Mouse (Mus musculus): ENCODE measurements around the gene Atrx.
A peak's percentile ranks its signal among the peaks of the same experiment; 100 is the strongest.

Atrx gene

DNA sequence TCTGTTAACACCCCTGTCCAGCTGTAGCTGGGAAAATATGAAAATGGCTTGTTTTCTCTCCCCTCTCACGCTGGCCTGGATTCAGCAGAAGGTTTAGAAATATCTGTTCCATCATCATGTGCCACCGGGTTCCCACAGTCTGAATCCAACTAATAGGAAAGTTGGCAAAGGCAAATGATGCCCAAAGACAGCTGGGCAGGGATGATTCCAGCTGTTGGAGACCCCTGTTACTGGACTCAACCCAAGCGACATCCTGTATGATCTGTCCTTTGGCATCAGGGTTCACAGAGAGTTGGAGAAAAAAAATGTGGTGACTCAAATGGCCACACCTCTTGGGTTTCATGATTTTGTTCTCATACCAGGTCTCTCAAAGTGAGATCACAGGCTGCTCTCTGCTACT, 161.3 kb downstream of the Atrx start:
- no peak for DNase-seq (ENCODE audit: low spot score in 2 of 2)

DNA sequence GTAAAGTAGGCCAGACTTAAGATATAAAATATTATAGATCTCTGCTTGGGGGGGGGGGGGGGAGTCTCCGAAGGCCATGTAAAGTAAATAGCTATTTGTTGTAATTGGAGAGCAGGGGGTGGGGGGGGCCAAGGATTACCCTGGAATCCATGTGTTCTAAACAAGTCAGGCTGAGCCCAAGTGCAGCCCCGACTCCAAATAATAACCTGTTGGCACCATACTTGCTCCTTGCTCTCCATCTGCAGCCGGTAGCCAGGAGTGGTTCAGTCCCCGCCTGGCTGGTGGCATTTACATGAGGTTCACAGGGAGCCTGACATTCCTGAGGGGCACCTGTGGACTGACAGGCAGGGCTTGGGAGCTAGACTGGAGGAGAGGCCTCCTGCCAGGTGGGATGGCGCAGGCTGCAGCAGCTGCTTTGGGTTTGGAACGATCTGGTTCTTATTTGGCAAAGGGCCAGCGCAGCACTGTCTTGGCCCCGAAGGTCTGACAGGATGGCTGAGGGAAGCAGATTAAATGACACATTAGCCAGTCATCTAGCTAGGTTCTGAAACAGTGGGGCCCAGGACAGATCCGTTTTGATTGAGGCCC, 161.9 kb downstream of the Atrx start:
- DNase-seq (ENCODE audit: low spot score in 2 of 2), result no peak

- DNase-seq (ENCODE audit: low spot score in 2 of 2), result no peak
Measured at GRCm38 (mm10) chrX:105766013-105766412, 163.2 kb downstream of the Atrx start.

GRCm38 (mm10) chrX:105765005-105765706, 164.0 kb downstream of the Atrx start:
- DNase-seq (ENCODE audit: low spot score in 2 of 2), result no peak

DNA sequence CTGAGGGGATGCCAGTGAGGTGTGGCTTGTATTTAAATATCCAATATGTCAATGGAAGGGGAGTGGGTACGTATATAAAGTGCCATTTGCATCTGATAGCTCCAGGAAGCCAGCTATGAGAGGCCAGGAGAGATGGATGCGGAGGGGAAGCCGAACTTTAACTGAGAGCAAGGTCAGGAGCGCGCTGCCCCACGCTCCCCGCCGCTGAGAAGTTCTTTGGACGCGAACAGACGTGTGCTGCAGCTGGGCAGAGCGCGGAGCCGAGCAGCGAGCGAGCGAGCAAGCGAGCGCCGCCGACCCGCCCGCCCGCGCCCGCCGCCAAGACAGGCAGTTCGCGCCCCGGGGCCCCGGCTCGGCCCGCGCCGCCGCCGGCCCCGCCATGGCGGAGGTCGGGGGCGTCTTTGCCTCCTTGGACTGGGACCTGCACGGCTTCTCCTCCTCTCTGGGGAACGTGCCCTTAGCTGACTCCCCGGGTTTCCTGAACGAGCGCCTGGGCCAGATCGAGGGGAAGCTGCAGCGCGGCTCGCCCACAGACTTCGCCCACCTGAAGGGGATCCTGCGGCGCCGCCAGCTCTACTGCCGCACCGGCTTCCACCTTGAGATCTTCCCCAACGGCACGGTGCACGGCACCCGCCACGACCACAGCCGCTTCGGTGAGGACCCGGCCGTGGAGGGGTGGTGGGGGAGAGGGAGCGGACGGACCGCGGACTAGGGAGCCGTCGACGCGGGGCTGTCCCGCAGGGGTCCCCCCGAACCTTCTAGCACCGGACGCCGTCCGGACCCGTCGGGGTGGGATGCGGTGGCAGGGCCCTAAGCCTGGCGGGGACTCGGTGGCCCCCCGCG, 164.8 kb downstream of the Atrx start, which contains the start of gene Fgf16:
Gene Fgf16 (plus strand): TSS at position 118 of the 843 bp plus-strand sequence.
- DNase-seq (ENCODE audit: low spot score in 2 of 2), result peak in 1 of 2 experiments; percentile 28

- peak; percentile 27 to 28 for DNase-seq (ENCODE audit: low spot score in 2 of 2)
Measured at GRCm38 (mm10) chrX:105763612-105764011, 165.6 kb downstream of the Atrx start.

DNA sequence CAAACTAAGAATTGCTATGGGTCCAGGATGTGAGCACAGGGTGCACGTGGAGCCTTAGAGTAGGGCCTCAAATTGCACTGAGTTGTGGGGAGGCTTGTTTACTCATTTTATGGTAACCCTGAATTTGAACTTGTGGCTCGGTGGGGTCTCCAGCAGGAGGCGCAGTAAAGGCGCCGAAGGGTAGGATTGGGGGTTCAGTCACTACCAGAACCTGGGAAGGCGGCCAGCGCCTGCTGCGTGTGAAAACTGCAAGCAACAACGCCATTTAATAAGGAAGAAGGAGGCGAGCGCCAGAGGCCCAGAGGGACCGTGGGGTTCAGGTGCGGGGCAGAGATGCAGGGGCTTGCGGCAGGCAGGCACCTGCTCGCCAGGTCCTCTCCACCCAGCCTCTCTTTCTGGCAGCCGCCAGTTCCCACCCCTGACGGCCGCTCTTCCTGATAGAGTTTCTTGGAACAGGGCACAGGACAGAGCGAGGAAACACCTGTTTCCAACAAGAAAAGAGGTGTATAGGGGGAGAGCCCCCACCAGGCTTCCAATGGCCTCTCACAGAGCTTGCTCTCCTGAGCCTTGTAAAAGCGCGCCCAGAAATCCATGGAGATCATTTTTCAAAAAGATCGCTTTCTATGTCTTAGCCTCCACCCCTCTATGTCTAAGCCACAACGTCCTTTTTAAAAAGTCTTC, 166.2 kb downstream of the Atrx start:
- peak; percentile 27 to 32 for DNase-seq (ENCODE audit: low spot score in 2 of 2)
